Mouse (Mus musculus) lung, embryonic 15.5 days (tissue): Measurements from ENCODE around the gene Mrpl11. TPM values are rescaled to one million over a fixed set of nuclear protein-coding genes. Genes with fewer than 3 reads are reported as not detected.
A peak's percentile ranks its signal among the peaks of the same experiment; 100 is the strongest.
"Not testable (repeated sequence)": the region's sequence is repeated elsewhere in the genome, so short reads cannot be mapped to it uniquely, and the experiment has no call there.

Source experiments
- ATAC-seq: fragments of 200-750 bp; cut with Nextera tagmentation; 2 replicates; pipeline ENCODE4 v1.8.0; 2017; ENCODE audit warnings: moderate number of reproducible peaks, borderline replicate concordance; ENCODE audit not compliant: low FRiP score, low TSS enrichment; ENCODE audit errors: extremely low read depth
- H3K27ac ChIP-seq: fragments of 300-500 bp; sonication (generic); 2 replicates; pipeline ENCODE4 v1.5.1; 2015; ENCODE audit warnings: moderate library complexity, mild to moderate bottlenecking, inconsistent platforms
- H3K27me3 ChIP-seq: fragments of 300-500 bp; sonication (generic); 2 replicates; pipeline ENCODE4 v1.6.1; 2015; ENCODE audit warnings: inconsistent platforms
- H3K36me3 ChIP-seq: fragments of 300-500 bp; sonication (generic); 2 replicates; pipeline ENCODE4 v1.6.1; 2015; ENCODE audit warnings: inconsistent platforms
- H3K4me1 ChIP-seq: fragments of 300-500 bp; sonication (generic); 2 replicates; pipeline ENCODE4 v1.6.1; 2015; ENCODE audit warnings: inconsistent platforms
- H3K4me2 ChIP-seq: fragments of 300-500 bp; sonication (generic); 2 replicates; pipeline ENCODE4 v1.6.1; 2015; ENCODE audit warnings: inconsistent platforms, mild to moderate bottlenecking, moderate library complexity
- H3K4me3 ChIP-seq: fragments of 300-500 bp; sonication (generic); 2 replicates; pipeline ENCODE4 v1.5.1; 2015; ENCODE audit warnings: mild to moderate bottlenecking, inconsistent platforms
- H3K9ac ChIP-seq: fragments of 300-500 bp; sonication (generic); 2 replicates; pipeline ENCODE4 v1.6.1; 2015; ENCODE audit warnings: inconsistent platforms
- H3K9me3 ChIP-seq: fragments of 300-500 bp; sonication (generic); 2 replicates; pipeline ENCODE4 v1.6.1; 2016; ENCODE audit warnings: inconsistent platforms
- WGBS: fragments of 180-500 bp; shearing (Covaris S2); methylation state at CpG from one replicate; pipeline ENCODE4 v1.1.7; 2015; 5-methylcytosine and 5-hydroxymethylcytosine counted together
- polyA plus RNA-seq: library from polyadenylated mRNA; unstranded; fragments of >200 nt; fragmentation: Nextera tagmentation; extraction: Ambion mirVana; gene quantifications from 2 replicates; pipeline ENCODE4 v1.2.1, GENCODE M21; 2015

The Mrpl11 gene
- polyA plus RNA-seq, 1 experiment from 2014 or later = 99.4 TPM

DNA sequence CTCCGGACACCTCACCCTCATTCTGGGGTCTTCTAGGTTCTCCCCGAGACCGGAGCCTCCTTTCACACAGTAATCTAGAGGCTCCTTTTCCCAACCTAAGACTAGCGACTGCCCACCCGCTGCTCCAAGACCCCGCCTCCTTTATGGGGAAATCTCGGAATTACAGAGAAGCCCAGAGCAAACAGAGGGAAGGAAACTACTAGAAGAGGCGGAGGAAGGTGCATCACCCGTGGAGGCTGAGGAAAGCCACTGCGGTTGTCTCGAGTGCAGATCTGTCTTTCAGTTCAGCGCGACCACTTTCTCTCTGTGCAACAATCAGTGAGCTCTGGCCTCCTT, 18.7 kb upstream of the Mrpl11 start:
- no peaks in the 10 kb centered on the region for H3K9me3 ChIP-seq
- peak overlapping the region; percentile 99 for H3K4me2 ChIP-seq
- H3K36me3 ChIP-seq = no peaks in the 10 kb centered on the region
- no peak overlapping the region for H3K27ac ChIP-seq
- peaks cover 12% of the 10 kb centered on the region; the same call in 1 of the 2 replicates for H3K27me3 ChIP-seq
- H3K4me3 ChIP-seq = peak overlapping the region; percentile 78
- peaks cover 9% of the 10 kb centered on the region for H3K4me1 ChIP-seq
- peak; percentile 28; the same call in 1 of the 2 replicates for ATAC-seq
- 5% methylated on average over 13 of the region's 13 CpGs for WGBS
- peak overlapping the region; percentile 58; the same call in 1 of the 2 replicates for H3K9ac ChIP-seq

- Histone ChIP-seq H3K27ac (no peak overlapping the region), H3K9ac (no peak overlapping the region), H3K4me1 (peaks cover 9% of the 10 kb centered on the region), H3K9me3 (no peaks in the 10 kb centered on the region), H3K4me2 (no peak overlapping the region), H3K27me3 (peaks cover 11% of the 10 kb centered on the region; the same call in 1 of the 2 replicates), H3K4me3 (no peak overlapping the region), H3K36me3 (no peaks in the 10 kb centered on the region)
- WGBS = 45% methylated on average over 6 of the region's 6 CpGs
- ATAC-seq = no peak
Observed at GRCm38 (mm10) chr19:4945540-4945939, 16.4 kb upstream of the Mrpl11 start.

DNA sequence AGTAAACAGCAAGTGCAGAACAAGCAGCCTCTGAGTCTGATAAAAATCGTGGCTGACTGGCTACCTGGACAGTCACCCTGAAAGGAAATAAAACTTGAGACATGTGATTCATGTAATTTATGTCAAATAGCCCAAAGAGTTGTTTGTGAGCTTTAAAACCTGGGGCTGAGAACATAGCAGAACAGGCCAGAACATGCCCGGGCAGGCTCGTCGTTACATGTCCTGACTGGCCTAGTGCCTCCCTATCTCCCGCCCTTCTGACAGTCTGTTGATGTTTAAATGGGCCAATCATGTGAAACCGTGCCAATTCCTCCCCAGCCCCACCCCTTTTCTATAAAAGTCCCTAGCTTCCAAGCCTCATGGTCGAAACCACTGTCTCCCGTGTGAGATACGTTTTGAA, 13.3 kb upstream of the Mrpl11 start:
- not testable (repeated sequence) for H3K9ac ChIP-seq, H3K4me1 ChIP-seq, H3K36me3 ChIP-seq, H3K27ac ChIP-seq, H3K9me3 ChIP-seq, ATAC-seq, H3K4me3 ChIP-seq, H3K27me3 ChIP-seq, H3K4me2 ChIP-seq
- WGBS = 77% methylated on average over 9 of the region's 9 CpGs

DNA sequence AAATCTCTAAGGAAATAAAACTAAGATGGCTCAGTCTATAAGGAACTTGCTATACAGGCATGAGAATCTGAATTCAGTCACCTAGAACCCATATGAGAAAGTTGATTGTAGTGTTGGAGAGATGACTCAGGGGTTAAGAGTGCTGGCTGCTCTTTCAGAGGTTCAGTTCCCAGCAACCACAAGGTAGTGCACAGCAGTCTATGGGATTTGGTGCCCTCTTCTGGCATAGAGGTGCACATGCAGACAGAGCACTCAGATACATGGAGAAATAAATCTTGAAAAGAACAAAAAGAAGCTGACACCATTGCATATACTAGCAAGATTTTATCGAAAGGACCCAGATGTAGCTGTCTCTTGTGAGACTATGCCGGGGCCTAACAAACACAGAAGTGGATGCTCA, 6.3 kb downstream of the Mrpl11 start:
- no peak for ATAC-seq
- H3K27me3 ChIP-seq = no peaks in the 10 kb centered on the region
- peaks cover under 1% of the 10 kb centered on the region; the same call in 1 of the 2 replicates for H3K4me1 ChIP-seq
- H3K4me2 ChIP-seq = no peak overlapping the region
- peaks cover 22% of the 10 kb centered on the region for H3K36me3 ChIP-seq
- H3K9me3 ChIP-seq = no peaks in the 10 kb centered on the region
- WGBS = 93% methylated on average over 2 of the region's 2 CpGs
- H3K4me3 ChIP-seq = no peak overlapping the region
- H3K9ac ChIP-seq = no peak overlapping the region
- H3K27ac ChIP-seq = no peak overlapping the region

GRCm38 (mm10) chr19:4981767-4982166, 19.8 kb downstream of the Mrpl11 start:
- Histone ChIP-seq H3K4me1 (no peaks in the 10 kb centered on the region), H3K9ac (no peak overlapping the region), H3K27ac (no peak overlapping the region), H3K36me3 (no peaks in the 10 kb centered on the region), H3K4me3 (no peak overlapping the region), H3K27me3 (peaks cover 32% of the 10 kb centered on the region), H3K4me2 (no peak overlapping the region), H3K9me3 (no peaks in the 10 kb centered on the region)
- ATAC-seq = no peak

- Histone ChIP-seq H3K36me3 (no peaks in the 10 kb centered on the region), H3K9me3 (no peaks in the 10 kb centered on the region), H3K27me3 (peaks cover 54% of the 10 kb centered on the region), H3K4me3 (no peak overlapping the region), H3K4me1 (no peaks in the 10 kb centered on the region), H3K4me2 (no peak overlapping the region), H3K9ac (no peak overlapping the region), H3K27ac (no peak overlapping the region)
- 5% methylated on average over 13 of the region's 13 CpGs for WGBS
- ATAC-seq = 0 out of 2 replicates have a peak, but pooled peaks have one; percentile 17
Observed at GRCm38 (mm10) chr19:4989013-4989412, 27.1 kb downstream of the Mrpl11 start.

- H3K4me2 ChIP-seq = no peak overlapping the region
Observed at GRCm38 (mm10) chr19:4989434-4990255, 27.7 kb downstream of the Mrpl11 start.

DNA sequence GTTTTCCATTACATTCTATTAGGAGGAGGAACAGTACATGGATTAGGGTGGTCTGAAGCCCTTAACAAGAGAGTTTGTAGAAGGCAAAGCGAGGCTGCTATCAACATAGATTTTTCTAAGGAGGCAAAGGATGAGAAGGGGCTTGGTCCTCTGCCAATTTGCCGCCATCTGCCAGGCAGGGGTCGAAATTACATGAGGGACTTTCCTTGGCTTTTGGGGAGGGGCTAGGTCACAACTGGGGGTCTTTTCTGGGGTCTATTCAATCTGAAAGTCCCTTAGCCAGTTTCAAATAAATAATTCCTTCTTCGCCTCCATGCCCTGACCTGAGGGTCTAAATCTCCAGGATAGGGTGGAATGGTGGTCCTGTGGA, 28.3 kb downstream of the Mrpl11 start, which contains the start of gene Npas4:
Npas4 (minus strand) TSS at position 61 of the 370 bp plus-strand sequence.
- no peak within 1 kb of the TSS for H3K9ac ChIP-seq
- H3K9me3 ChIP-seq = no peaks in the 10 kb centered on the region
- ATAC-seq = no peak
- H3K27ac ChIP-seq = no peak within 1 kb of the TSS
- peaks cover 43% of the 10 kb centered on the region for H3K27me3 ChIP-seq
- WGBS = 12% methylated on average over 4 of the region's 4 CpGs
- H3K36me3 ChIP-seq = no peaks in the 10 kb centered on the region
- no peaks in the 10 kb centered on the region for H3K4me1 ChIP-seq
- no peak within 1 kb of the TSS for H3K4me3 ChIP-seq
- no peak within 1 kb of the TSS for H3K4me2 ChIP-seq

More at GRCm38 (mm10) chr19:4989434-4990255, 27.7 kb downstream of the Mrpl11 start:
- Histone ChIP-seq H3K4me1 (no peaks in the 10 kb centered on the region), H3K27me3 (peaks cover 48% of the 10 kb centered on the region), H3K9me3 (no peaks in the 10 kb centered on the region), H3K36me3 (no peaks in the 10 kb centered on the region), H3K9ac (no peak overlapping the region), H3K4me3 (no peak overlapping the region), H3K27ac (no peak overlapping the region)
- WGBS = 20% methylated on average over 46 of the region's 47 CpGs
- no peak for ATAC-seq

DNA sequence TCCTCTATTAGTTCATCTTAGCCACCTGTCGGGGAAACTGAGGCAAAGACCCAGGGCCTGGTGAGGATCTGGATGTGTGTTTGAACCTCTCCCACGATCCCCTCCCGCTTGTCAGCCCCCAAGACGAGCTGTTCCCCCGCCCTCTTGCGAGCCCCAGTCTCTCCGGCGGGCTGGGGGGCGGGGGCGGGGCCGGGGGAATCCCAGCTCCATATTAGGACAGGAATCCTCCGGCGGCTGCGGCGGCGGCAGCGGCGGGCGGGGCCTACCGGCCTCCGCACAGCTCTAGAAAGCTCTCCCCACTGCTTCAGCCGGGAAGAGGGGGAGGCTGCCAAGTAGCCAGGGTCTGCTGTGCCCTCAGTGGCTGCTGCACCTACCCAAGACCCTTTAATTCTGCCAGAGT, 28.8 kb downstream of the Mrpl11 start:
- H3K4me3 ChIP-seq = no peak overlapping the region
- 5% methylated on average over 22 of the region's 22 CpGs for WGBS
- H3K27me3 ChIP-seq = peaks cover 40% of the 10 kb centered on the region
- H3K4me1 ChIP-seq = no peaks in the 10 kb centered on the region
- ATAC-seq = no peak
- no peak overlapping the region for H3K27ac ChIP-seq
- no peaks in the 10 kb centered on the region for H3K36me3 ChIP-seq
- no peak overlapping the region for H3K4me2 ChIP-seq
- H3K9ac ChIP-seq = no peak overlapping the region
- H3K9me3 ChIP-seq = no peaks in the 10 kb centered on the region

DNA sequence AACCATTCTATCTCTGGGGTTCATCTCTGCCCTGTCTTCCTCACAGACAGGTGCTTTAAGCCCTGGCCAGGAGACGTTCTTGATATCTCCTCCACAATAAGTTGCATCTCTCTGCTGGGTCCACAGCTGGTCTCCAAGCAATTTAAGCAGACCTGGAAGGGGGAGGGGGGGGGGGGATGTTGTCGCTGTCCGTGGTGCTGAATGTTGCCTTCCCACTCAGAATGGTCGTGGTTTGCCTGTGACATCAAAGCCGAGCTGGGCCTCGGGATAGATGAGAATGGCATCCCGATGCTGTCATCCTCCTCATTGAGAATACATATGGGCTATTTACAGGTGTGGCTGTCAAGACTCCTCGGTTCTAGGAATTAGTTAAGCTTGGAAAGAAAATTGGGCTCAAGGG, 30.4 kb downstream of the Mrpl11 start:
- no peak for ATAC-seq
- Histone ChIP-seq H3K9ac (no peak overlapping the region), H3K27me3 (peaks cover 36% of the 10 kb centered on the region), H3K27ac (no peak overlapping the region), H3K36me3 (no peaks in the 10 kb centered on the region), H3K4me2 (no peak overlapping the region), H3K4me3 (no peak overlapping the region), H3K4me1 (no peaks in the 10 kb centered on the region), H3K9me3 (no peaks in the 10 kb centered on the region)
- WGBS = 22% methylated on average over 8 of the region's 8 CpGs

DNA sequence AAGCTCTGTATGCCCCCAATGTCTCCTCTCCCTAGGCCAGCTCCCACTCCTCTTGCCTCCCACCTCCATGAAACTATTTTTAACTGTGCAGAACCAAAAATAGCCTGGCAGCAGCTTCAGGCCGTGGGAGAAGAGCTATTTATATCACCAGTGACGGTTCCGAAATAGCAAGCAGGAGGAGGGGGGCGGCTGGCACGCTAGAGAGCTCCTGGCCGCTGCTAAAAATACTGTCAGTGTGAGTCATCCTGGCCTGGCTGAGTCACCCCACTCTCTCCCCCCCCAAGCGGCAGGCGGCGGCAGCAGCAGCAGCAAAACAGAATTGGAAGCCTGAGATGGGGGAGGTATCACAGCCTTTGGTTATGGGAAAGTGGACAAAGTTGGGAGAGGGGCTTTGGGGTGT, 31.0 kb downstream of the Mrpl11 start:
- 2% methylated on average over 9 of the region's 9 CpGs for WGBS
- no peaks in the 10 kb centered on the region for H3K4me1 ChIP-seq
- H3K4me3 ChIP-seq = no peak overlapping the region
- no peaks in the 10 kb centered on the region for H3K9me3 ChIP-seq
- no peak overlapping the region for H3K4me2 ChIP-seq
- no peak overlapping the region for H3K9ac ChIP-seq
- peaks cover 36% of the 10 kb centered on the region for H3K27me3 ChIP-seq
- ATAC-seq = no peak; the same call in 1 of the 2 replicates
- no peak overlapping the region for H3K27ac ChIP-seq
- no peaks in the 10 kb centered on the region for H3K36me3 ChIP-seq

- H3K9me3 ChIP-seq = no peaks in the 10 kb centered on the region
- WGBS = 51% methylated on average over 5 of the region's 5 CpGs
- ATAC-seq = no peak
- H3K36me3 ChIP-seq = no peaks in the 10 kb centered on the region
- H3K4me3 ChIP-seq = no peak overlapping the region
- no peak overlapping the region for H3K4me2 ChIP-seq
- no peaks in the 10 kb centered on the region for H3K4me1 ChIP-seq
- H3K9ac ChIP-seq = no peak overlapping the region
- no peak overlapping the region for H3K27ac ChIP-seq
- peaks cover 36% of the 10 kb centered on the region for H3K27me3 ChIP-seq
Observed at GRCm38 (mm10) chr19:4994043-4994442, 32.1 kb downstream of the Mrpl11 start.
